ENCODE assay signal across 22 mouse cellular contexts in the genomic region with DNA sequence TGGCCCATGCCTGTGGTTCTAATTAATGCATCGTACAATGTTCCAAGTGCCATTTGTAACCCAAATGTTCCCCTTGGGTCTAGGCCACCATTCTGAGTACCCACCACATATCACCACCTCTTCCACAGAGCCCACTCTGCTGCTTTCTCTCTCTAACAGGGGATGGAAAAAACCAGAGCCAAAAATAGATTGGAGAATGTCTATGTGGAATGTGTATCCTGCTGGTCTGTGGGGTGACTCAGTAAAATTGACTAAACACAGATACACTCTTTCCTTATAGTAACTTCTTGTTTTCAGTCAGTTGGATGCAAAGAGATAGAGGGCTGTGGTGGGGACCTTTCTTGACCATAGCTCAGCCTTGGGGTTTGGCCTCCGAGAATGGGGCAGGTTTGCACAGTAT. TPM values are rescaled to one million over a fixed set of nuclear protein-coding genes. Genes with fewer than 3 reads are reported as not detected.
DNase-seq lines count a peak whose midpoint lies in the region; ATAC-seq and TF ChIP-seq lines count a peak whose summit lies in the region.
"Had no signal": no experiment of that assay in that cellular context is flagged by ENCODE, and none has a peak within 500 bp of the region (broad histone marks: within the 10 kb centered on the region; RNA-seq: fewer than 3 reads in every experiment).

No protein-coding gene starts in this region.

- no peak for DNase-seq in heart, postnatal 4 days
- peak; percentile 60 for DNase-seq in Muller cell, postnatal 12 days (ENCODE audit: inconsistent ontology term)
- DNase-seq in brain, adult 2 months (ENCODE audit: low read depth, low spot score), result peak; percentile 45
- no peak for DNase-seq in T-cell, adult 2 months (ENCODE audit: low spot score)
- DNase-seq: cerebellum, adult 11-12 months; forebrain, postnatal 0 days; kidney, adult 18-20 months; kidney, postnatal 14 days; left cerebral cortex, postnatal 4 days; liver, embryonic 13.5 days had no signal

- no peaks in the 10 kb centered on the region for H3K27me3 ChIP-seq in heart, embryonic 15.5 days
- no peaks in the 10 kb centered on the region for H3K27me3 ChIP-seq in myocyte (ENCODE audit: control insufficient read depth, insufficient read depth, insufficient read length)
- H3K27me3 ChIP-seq in kidney, embryonic 14.5 days (ENCODE audit: control insufficient read depth, insufficient read depth, low read length), result no peaks in the 10 kb centered on the region
- H3K27me3 ChIP-seq: liver, embryonic 13.5 days; neural tube, embryonic 13.5 days; stomach, embryonic 15.5 days had no signal

- no peaks in the 10 kb centered on the region for H3K79me2 ChIP-seq in myocyte (ENCODE audit: control insufficient read depth, insufficient read depth)

- H3K4me2 ChIP-seq in heart, embryonic 15.5 days, result no peak overlapping the region
- peak overlapping the region; percentile 68 for H3K4me2 ChIP-seq in myocyte (ENCODE audit: low read depth)
- H3K4me2 ChIP-seq in kidney, embryonic 14.5 days (replicated peaks; ENCODE audit: low read depth, low read length), result no peak overlapping the region
- H3K4me2 ChIP-seq: liver, embryonic 13.5 days; neural tube, embryonic 13.5 days; stomach, embryonic 15.5 days had no signal

- no peaks in the 10 kb centered on the region for H3K9me3 ChIP-seq in heart, embryonic 15.5 days (replicated peaks)
- H3K9me3 ChIP-seq in kidney, embryonic 14.5 days (ENCODE audit: control insufficient read depth, low read length), result no peaks in the 10 kb centered on the region
- H3K9me3 ChIP-seq: liver, embryonic 13.5 days; neural tube, embryonic 13.5 days; stomach, embryonic 15.5 days had no signal

- H3K36me3 ChIP-seq in heart, embryonic 15.5 days, result no peaks in the 10 kb centered on the region
- H3K36me3 ChIP-seq in myocyte (ENCODE audit: control insufficient read depth, insufficient read depth), result no peaks in the 10 kb centered on the region
- no peaks in the 10 kb centered on the region for H3K36me3 ChIP-seq in kidney, embryonic 14.5 days (ENCODE audit: control insufficient read depth, insufficient read depth, low read length)
- H3K36me3 ChIP-seq: liver, embryonic 13.5 days; neural tube, embryonic 13.5 days; stomach, embryonic 15.5 days had no signal

- TF ChIP-seq POLR2A in myocyte (IDR thresholded peaks at IDR 0.05; ENCODE audit: insufficient read length, low read depth), result no peak

- H3K4me1 ChIP-seq in heart, embryonic 15.5 days (replicated peaks), result peaks cover 18% of the 10 kb centered on the region
- no peaks in the 10 kb centered on the region for H3K4me1 ChIP-seq in kidney, embryonic 14.5 days (ENCODE audit: control insufficient read depth, insufficient read depth, low read length)
- H3K4me1 ChIP-seq: liver, embryonic 13.5 days; neural tube, embryonic 13.5 days; stomach, embryonic 15.5 days had no signal

- 62% methylated on average over 2 of the region's 2 CpGs for WGBS in heart, embryonic 15.5 days
- WGBS in kidney, embryonic 14.5 days, result 92% methylated on average over 2 of the region's 2 CpGs

- no peak overlapping the region for H3K9ac ChIP-seq in heart, embryonic 15.5 days
- H3K9ac ChIP-seq in kidney, embryonic 14.5 days (ENCODE audit: low read depth, low read length), result no peak overlapping the region
- H3K9ac ChIP-seq: forebrain, postnatal 0 days; liver, embryonic 13.5 days; neural tube, embryonic 13.5 days; stomach, embryonic 15.5 days had no signal

- no peak overlapping the region for H3ac ChIP-seq in myocyte (ENCODE audit: control insufficient read depth, insufficient read length)

- no peak for ATAC-seq in heart, embryonic 15.5 days (replicated peaks; ENCODE audit: insufficient number of reproducible peaks, insufficient read depth, low FRiP score, low read depth)
- ATAC-seq in kidney, embryonic 14.5 days (ENCODE audit: low FRiP score, low TSS enrichment), result no peak
- ATAC-seq: forebrain, postnatal 0 days; hindbrain, postnatal 0 days had no signal

- peak overlapping the region; percentile 65; the same call in 1 of the 2 replicates for H3K27ac ChIP-seq in heart, embryonic 15.5 days
- H3K27ac ChIP-seq in kidney, embryonic 14.5 days (ENCODE audit: low read depth, low read length), result no peak overlapping the region
- H3K27ac ChIP-seq: hindbrain, postnatal 0 days; liver, embryonic 13.5 days; neural tube, embryonic 13.5 days; stomach, embryonic 15.5 days had no signal

- H3K4me3 ChIP-seq in heart, embryonic 15.5 days, result no peak overlapping the region
- no peak overlapping the region for H3K4me3 ChIP-seq in myocyte
- no peak overlapping the region for H3K4me3 ChIP-seq in kidney, embryonic 14.5 days (ENCODE audit: low read length)
- H3K4me3 ChIP-seq: liver, embryonic 13.5 days; neural tube, embryonic 13.5 days; stomach, embryonic 15.5 days had no signal

TF ChIP-seq in myocyte, 11 proteins besides CTCF, POLR2A, EP300 and RAD21:
- no peak for TF ChIP-seq USF1 (IDR thresholded peaks at IDR 0.05; ENCODE audit: low read depth)
- no peak for TF ChIP-seq MYOD1 (IDR thresholded peaks at IDR 0.05; ENCODE audit: control insufficient read depth in 1 of 3, insufficient read length in 2 of 3, low read depth in 2 of 3)
- no peak for TF ChIP-seq MAX (IDR thresholded peaks at IDR 0.05; ENCODE audit: low read depth)
- TF ChIP-seq TCF3 (IDR thresholded peaks at IDR 0.05; ENCODE audit: insufficient read length, low read depth), result no peak
- TF ChIP-seq E2F4 (IDR thresholded peaks at IDR 0.05; ENCODE audit: insufficient read depth), result no peak
- TF ChIP-seq SRF (IDR thresholded peaks at IDR 0.05; ENCODE audit: control insufficient read depth, insufficient read length, low read depth), result no peak
- no peak for TF ChIP-seq POLR2AphosphoS2 (IDR thresholded peaks at IDR 0.05; ENCODE audit: insufficient read length, low read depth)
- TF ChIP-seq TCF12 (IDR thresholded peaks at IDR 0.05; ENCODE audit: insufficient read depth, poor library complexity, severe bottlenecking), result no peak
- no peak for TF ChIP-seq REST (IDR thresholded peaks at IDR 0.05; ENCODE audit: insufficient read depth, insufficient read length)
- TF ChIP-seq MYOG (IDR thresholded peaks at IDR 0.05; ENCODE audit: control insufficient read depth in 1 of 3, insufficient read depth in 1 of 3, insufficient read length in 2 of 3, low read depth in 2 of 3), result no peak
- no peak for TF ChIP-seq CEBPB (IDR thresholded peaks at IDR 0.05; ENCODE audit: insufficient read depth, poor library complexity, severe bottlenecking)
TF ChIP-seq in myocyte: peak in this region for 0.

RNA-seq across cellular contexts. Expression of a gene that starts 4.6 kb away (rescaled TPM):
- polyA plus RNA-seq in heart, embryonic 15.5 days (2015; fragmentation: Nextera tagmentation; extraction: Ambion mirVana), result 0.34 and 0.72 TPM in 2 replicates
- under 1 TPM; 0.19 to 0.32 TPM for total RNA-seq in heart, postnatal 4 days (2021)
- 0.11 TPM for polyA plus RNA-seq in myocyte (2012; fragmentation: generic; extraction: Trizol)
- polyA plus RNA-seq in kidney, embryonic 14.5 days (2014; fragmentation: Nextera tagmentation; extraction: Ambion mirVana), result 0.21 and 0.49 TPM in 2 replicates
- total RNA-seq: CH12.LX; forebrain, postnatal 0 days; left cerebral cortex, adult 18-20 months; left cerebral cortex, postnatal 4 days had no signal
- polyA plus RNA-seq: forebrain, postnatal 0 days had no signal

RNA-seq across cellular contexts. Expression of a gene that starts 39.4 kb away (rescaled TPM):
- not detected in 2 replicates for polyA plus RNA-seq in heart, embryonic 15.5 days (2015; fragmentation: Nextera tagmentation; extraction: Ambion mirVana)
- not detected for total RNA-seq in heart, postnatal 4 days (2021)
- not detected for polyA plus RNA-seq in myocyte (2012; fragmentation: generic; extraction: Trizol)
- not detected in 2 replicates for polyA plus RNA-seq in kidney, embryonic 14.5 days (2014; fragmentation: Nextera tagmentation; extraction: Ambion mirVana)
- total RNA-seq: CH12.LX; forebrain, postnatal 0 days; gastrocnemius, adult 8-10 months; hematopoietic stem cell, adult 5-6 weeks; hindbrain, postnatal 0 days; layer of hippocampus, adult 8-10 months; left cerebral cortex, adult 18-20 months; left cerebral cortex, postnatal 4 days had no signal
- polyA plus RNA-seq: forebrain, postnatal 0 days; hindbrain, postnatal 0 days; lung, embryonic 16.5 days; neural tube, embryonic 13.5 days; stomach, embryonic 15.5 days had no signal

RNA-seq across cellular contexts. Expression of a gene that starts 39.7 kb away (rescaled TPM):
- polyA plus RNA-seq in heart, embryonic 15.5 days (2015; fragmentation: Nextera tagmentation; extraction: Ambion mirVana), result 0.82 and 2.2 TPM in 2 replicates
- under 1 TPM; 0.79 to 0.83 TPM for total RNA-seq in heart, postnatal 4 days (2021)
- 0.40 TPM for polyA plus RNA-seq in myocyte (2012; fragmentation: generic; extraction: Trizol)
- polyA plus RNA-seq in kidney, embryonic 14.5 days (2014; fragmentation: Nextera tagmentation; extraction: Ambion mirVana), result 0.91 and 1.2 TPM in 2 replicates

Comparison
In these comparisons a context has a peak if more than half of its experiments do, and no peak if none do; other contexts are left out.
1. DNase-seq: peak in Muller cell, postnatal 12 days (single experiment) and brain, adult 2 months (single experiment); none in heart, postnatal 4 days (single experiment) and T-cell, adult 2 months (single experiment).